Mouse (Mus musculus) forebrain, embryonic 12.5 days (tissue): Measurements from ENCODE around the gene Slc29a2. TPM values are rescaled to one million over a fixed set of nuclear protein-coding genes. Genes with fewer than 3 reads are reported as not detected.

Experiments used
- ATAC-seq: fragments of 200-750 bp; cut with Nextera tagmentation; 2 replicates; pipeline ENCODE4 v1.8.0; 2017; ENCODE audit warnings: moderate TSS enrichment; ENCODE audit not compliant: low FRiP score
- H3K27ac ChIP-seq: fragments of 300-500 bp; sonication (generic); 2 replicates; pipeline ENCODE4 v1.5.1; 2016; ENCODE audit warnings: mild to moderate bottlenecking
- H3K27me3 ChIP-seq: fragments of 300-500 bp; sonication (generic); 2 replicates; pipeline ENCODE4 v1.6.1; 2016; ENCODE audit warnings: mild to moderate bottlenecking
- H3K36me3 ChIP-seq: fragments of 300-500 bp; sonication (generic); replicated peaks from 2 replicates; pipeline ENCODE4 v1.6.1; 2016; ENCODE audit warnings: mild to moderate bottlenecking
- H3K4me1 ChIP-seq: fragments of 300-500 bp; sonication (generic); 2 replicates; pipeline ENCODE4 v1.6.1; 2016
- H3K4me2 ChIP-seq: fragments of 300-500 bp; sonication (generic); 2 replicates; pipeline ENCODE4 v1.6.1; 2016; ENCODE audit warnings: mild to moderate bottlenecking, moderate library complexity
- H3K4me3 ChIP-seq: fragments of 300-500 bp; sonication (generic); replicated peaks from 2 replicates; pipeline ENCODE4 v1.5.1; 2016; ENCODE audit warnings: mild to moderate bottlenecking
- H3K9ac ChIP-seq: fragments of 300-500 bp; sonication (generic); 2 replicates; pipeline ENCODE4 v1.6.1; 2016; ENCODE audit warnings: mild to moderate bottlenecking
- H3K9me3 ChIP-seq: fragments of 300-500 bp; sonication (generic); 2 replicates; pipeline ENCODE4 v1.6.1; 2016
- WGBS: fragments of 180-500 bp; shearing (Covaris S2); methylation state at CpG from one replicate; pipeline ENCODE4 v1.1.7; 2016; 5-methylcytosine and 5-hydroxymethylcytosine counted together
- polyA plus RNA-seq: library from polyadenylated mRNA; unstranded; fragments of >200 nt; fragmentation: Nextera tagmentation; extraction: Ambion mirVana; gene quantifications from 2 replicates; pipeline ENCODE4 v1.2.1, GENCODE M21; 2016

Gene Slc29a2
- polyA plus RNA-seq, 1 experiment from 2014 or later = 7.2 TPM

GRCm38 (mm10) chr19:5051515-5051914 is 27.9 kb downstream of the Slc29a2 start:
- WGBS = 33% methylated on average over 3 of the region's 3 CpGs
- ATAC-seq = no peak
- peaks cover 32% of the 10 kb centered on the region for H3K36me3 ChIP-seq
- no peak overlapping the region for H3K27ac ChIP-seq
- H3K9me3 ChIP-seq = no peaks in the 10 kb centered on the region
- peaks cover 27% of the 10 kb centered on the region for H3K4me1 ChIP-seq
- peaks cover 48% of the 10 kb centered on the region for H3K27me3 ChIP-seq
- no peak overlapping the region for H3K4me2 ChIP-seq
- no peak overlapping the region for H3K4me3 ChIP-seq
- H3K9ac ChIP-seq = no peak overlapping the region

DNA sequence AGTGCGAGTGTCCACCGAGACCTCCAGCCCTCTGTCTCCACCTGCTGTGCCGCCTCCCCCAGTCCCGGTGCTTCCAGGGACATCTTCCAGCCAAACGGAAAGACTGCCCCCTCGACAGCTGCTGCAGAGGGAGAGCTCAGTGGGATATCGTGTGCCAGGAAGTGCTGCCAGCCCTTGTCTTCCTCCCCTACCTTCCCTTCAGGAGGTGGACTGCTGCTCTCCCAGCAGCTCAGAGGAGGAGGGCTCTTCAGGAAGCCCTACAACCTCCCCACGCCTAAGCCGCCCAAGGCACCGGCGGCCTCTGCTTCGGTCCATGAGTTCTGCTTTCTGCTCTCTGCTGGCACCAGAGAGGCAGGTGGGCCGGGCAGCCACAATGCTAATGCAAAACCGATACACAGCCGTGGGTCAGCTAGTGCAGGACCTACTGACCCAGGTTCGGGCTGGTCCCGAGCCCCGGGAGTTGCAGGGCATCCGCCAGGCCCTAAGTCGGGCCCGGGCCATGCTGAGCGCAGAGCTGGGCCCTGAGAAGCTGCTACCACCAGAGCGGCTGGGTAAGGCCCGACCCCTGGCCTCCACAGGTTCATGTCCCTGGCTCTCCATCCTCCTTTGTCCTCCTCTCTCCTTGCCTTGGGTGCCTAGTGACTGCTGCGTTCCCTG is 28.6 kb downstream of the Slc29a2 start:
- no peak for ATAC-seq
- Histone ChIP-seq H3K9me3 (no peaks in the 10 kb centered on the region), H3K27ac (no peak overlapping the region), H3K9ac (no peak overlapping the region), H3K36me3 (peaks cover 24% of the 10 kb centered on the region), H3K4me3 (no peak overlapping the region; the same call in 1 of the 2 replicates), H3K27me3 (peaks cover 51% of the 10 kb centered on the region), H3K4me2 (no peak overlapping the region), H3K4me1 (peaks cover 29% of the 10 kb centered on the region)
- WGBS = 36% methylated on average over 25 of the region's 25 CpGs

- no peak overlapping the region for H3K27ac ChIP-seq
- H3K4me1 ChIP-seq = peaks cover 30% of the 10 kb centered on the region
- 63% methylated on average over 17 of the region's 17 CpGs for WGBS
- H3K9ac ChIP-seq = no peak overlapping the region
- ATAC-seq = no peak
- H3K36me3 ChIP-seq = peaks cover 19% of the 10 kb centered on the region
- no peaks in the 10 kb centered on the region for H3K9me3 ChIP-seq
- H3K27me3 ChIP-seq = peaks cover 55% of the 10 kb centered on the region
- H3K4me3 ChIP-seq = no peak overlapping the region
- H3K4me2 ChIP-seq = no peak overlapping the region
Measured at GRCm38 (mm10) chr19:5052853-5053252, 29.2 kb downstream of the Slc29a2 start.

GRCm38 (mm10) chr19:5053909-5054308 is 30.2 kb downstream of the Slc29a2 start:
- H3K27ac ChIP-seq = no peak overlapping the region
- H3K27me3 ChIP-seq = peaks cover 61% of the 10 kb centered on the region
- H3K4me1 ChIP-seq = peaks cover 40% of the 10 kb centered on the region
- no peak overlapping the region for H3K4me2 ChIP-seq
- peaks cover 9% of the 10 kb centered on the region for H3K36me3 ChIP-seq
- no peak overlapping the region for H3K4me3 ChIP-seq
- no peak overlapping the region for H3K9ac ChIP-seq
- WGBS = 23% methylated on average over 9 of the region's 9 CpGs
- no peak for ATAC-seq
- no peaks in the 10 kb centered on the region for H3K9me3 ChIP-seq

GRCm38 (mm10) chr19:5056251-5056650 is 32.6 kb downstream of the Slc29a2 start:
- no peak overlapping the region for H3K4me2 ChIP-seq
- no peak overlapping the region for H3K4me3 ChIP-seq
- ATAC-seq = peak; percentile 61
- no peak overlapping the region for H3K27ac ChIP-seq
- H3K36me3 ChIP-seq = no peaks in the 10 kb centered on the region
- WGBS = 7% methylated on average over 6 of the region's 6 CpGs
- H3K9me3 ChIP-seq = no peaks in the 10 kb centered on the region
- peaks cover 42% of the 10 kb centered on the region for H3K4me1 ChIP-seq
- peaks cover 46% of the 10 kb centered on the region for H3K27me3 ChIP-seq
- no peak overlapping the region for H3K9ac ChIP-seq

DNA sequence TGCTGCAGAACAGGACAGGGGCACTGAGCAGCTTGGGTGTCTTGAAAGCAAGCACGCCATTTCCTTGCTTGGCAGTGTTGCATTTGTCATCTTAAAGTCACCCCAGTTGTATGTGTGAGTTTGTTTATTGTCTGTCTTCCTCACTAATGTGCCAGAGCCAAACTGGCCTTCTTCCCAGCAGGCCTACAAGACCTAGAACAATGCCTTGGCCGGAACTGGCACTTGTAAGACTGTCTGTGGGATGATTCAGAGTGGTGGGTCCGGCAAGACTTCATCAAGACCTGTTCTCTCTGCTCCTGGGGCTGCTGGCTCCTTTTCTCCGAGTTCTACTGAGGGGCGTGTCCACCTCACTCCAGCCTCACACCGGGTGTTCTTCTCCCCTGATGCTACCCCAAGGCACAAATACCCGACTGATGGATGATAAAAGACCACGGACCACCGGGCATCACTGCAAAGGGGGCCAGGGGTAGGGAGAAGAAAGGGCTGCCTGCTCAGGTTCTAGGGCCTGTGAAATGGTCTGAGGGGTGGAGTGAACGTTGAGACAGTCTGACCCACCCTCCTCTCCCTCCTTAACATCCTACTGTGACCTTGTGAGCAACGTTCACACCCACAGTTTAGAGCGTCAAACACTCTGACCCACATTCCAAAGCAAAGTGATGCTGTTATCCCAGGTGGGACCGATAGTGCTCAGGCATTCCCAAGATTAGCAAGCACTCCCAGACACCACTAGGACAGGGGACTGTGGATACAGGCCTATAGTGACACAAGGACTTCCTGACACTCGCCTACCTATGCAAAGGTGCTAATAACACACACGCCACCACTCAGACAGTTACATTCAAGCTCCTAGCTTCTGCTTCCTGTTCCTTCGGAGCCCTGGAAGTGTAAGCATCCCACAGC is 34.5 kb downstream of the Slc29a2 start:
- no peak for ATAC-seq
- Histone ChIP-seq H3K9me3 (no peaks in the 10 kb centered on the region), H3K4me2 (no peak overlapping the region), H3K27ac (no peak overlapping the region), H3K4me3 (no peak overlapping the region), H3K27me3 (peaks cover 33% of the 10 kb centered on the region), H3K36me3 (no peaks in the 10 kb centered on the region), H3K4me1 (peaks cover 39% of the 10 kb centered on the region), H3K9ac (0 out of 2 replicates have a peak overlapping the region, but pooled peaks have one; percentile 25)
- WGBS = 24% methylated on average over 16 of the region's 16 CpGs

- Histone ChIP-seq H3K4me3 (no peak overlapping the region; the same call in 1 of the 2 replicates), H3K4me1 (peaks cover 39% of the 10 kb centered on the region), H3K4me2 (no peak overlapping the region), H3K9ac (peak overlapping the region; percentile 25; the same call in 1 of the 2 replicates), H3K27ac (no peak overlapping the region), H3K9me3 (no peaks in the 10 kb centered on the region), H3K27me3 (peaks cover 23% of the 10 kb centered on the region), H3K36me3 (no peaks in the 10 kb centered on the region)
- WGBS = 10% methylated on average over 10 of the region's 10 CpGs
- no peak for ATAC-seq
Measured at GRCm38 (mm10) chr19:5058801-5059771, 35.4 kb downstream of the Slc29a2 start.

DNA sequence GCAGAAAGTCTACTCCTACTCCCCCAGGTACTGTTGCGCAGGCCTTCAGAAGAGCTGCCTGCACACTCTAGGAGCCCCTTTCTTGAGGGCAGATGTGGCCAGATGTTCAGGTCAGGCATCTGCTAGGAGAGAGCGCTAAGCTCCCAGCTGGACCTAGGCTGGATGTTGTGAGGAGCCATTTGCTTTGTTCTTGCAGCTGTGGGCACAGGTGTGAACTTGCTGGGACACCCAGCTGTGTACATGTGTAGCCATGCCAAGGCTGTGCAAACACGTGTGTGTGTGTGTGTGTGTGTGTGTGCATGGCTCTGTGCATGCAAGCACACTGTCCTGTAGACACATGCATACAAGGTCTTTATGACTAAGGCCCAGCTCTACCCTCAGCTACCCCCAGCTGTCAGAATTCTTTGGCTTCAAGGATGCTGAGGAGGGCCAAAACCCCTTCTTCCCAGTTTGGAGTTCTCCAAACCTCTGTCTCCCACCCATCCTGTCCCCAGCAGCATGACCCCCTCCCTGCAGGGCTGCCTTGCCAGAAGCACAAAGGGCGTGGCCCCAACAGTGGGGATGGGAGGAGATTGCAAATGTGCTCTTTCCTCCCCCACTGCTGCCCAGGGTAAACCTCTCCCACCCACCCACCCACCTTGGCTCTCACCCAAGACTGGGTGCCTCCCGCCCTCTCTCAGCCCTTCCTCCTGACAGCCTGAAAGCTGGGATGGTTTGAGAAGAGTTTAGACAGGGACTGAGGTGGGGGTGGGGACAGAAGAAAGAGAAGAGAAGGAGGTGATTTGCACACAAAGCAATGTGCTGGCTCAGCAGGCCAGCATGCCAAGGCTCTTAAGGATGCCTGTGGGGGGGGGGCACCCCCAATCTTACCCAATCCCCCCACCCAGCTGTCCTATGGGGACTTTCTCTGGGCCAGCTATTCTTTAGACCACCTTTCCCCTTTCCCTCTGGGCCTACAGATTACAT is 37.0 kb downstream of the Slc29a2 start:
- ATAC-seq = no peak
- Histone ChIP-seq H3K9ac (peak overlapping the region; percentile 21; the same call in 1 of the 2 replicates), H3K36me3 (no peaks in the 10 kb centered on the region), H3K27ac (no peak overlapping the region), H3K27me3 (peaks cover 32% of the 10 kb centered on the region), H3K4me1 (peaks cover 39% of the 10 kb centered on the region), H3K4me2 (no peak overlapping the region), H3K4me3 (no peak overlapping the region), H3K9me3 (no peaks in the 10 kb centered on the region)
- 40% methylated on average over 5 of the region's 5 CpGs for WGBS

- Histone ChIP-seq H3K27me3 (peaks cover 40% of the 10 kb centered on the region), H3K36me3 (no peaks in the 10 kb centered on the region), H3K4me3 (no peak overlapping the region), H3K4me2 (no peak overlapping the region), H3K4me1 (peaks cover 33% of the 10 kb centered on the region), H3K27ac (no peak overlapping the region), H3K9me3 (no peaks in the 10 kb centered on the region), H3K9ac (no peak overlapping the region)
- no peak for ATAC-seq
- 81% methylated on average over 5 of the region's 5 CpGs for WGBS
Measured at GRCm38 (mm10) chr19:5062041-5062440, 38.4 kb downstream of the Slc29a2 start.

DNA sequence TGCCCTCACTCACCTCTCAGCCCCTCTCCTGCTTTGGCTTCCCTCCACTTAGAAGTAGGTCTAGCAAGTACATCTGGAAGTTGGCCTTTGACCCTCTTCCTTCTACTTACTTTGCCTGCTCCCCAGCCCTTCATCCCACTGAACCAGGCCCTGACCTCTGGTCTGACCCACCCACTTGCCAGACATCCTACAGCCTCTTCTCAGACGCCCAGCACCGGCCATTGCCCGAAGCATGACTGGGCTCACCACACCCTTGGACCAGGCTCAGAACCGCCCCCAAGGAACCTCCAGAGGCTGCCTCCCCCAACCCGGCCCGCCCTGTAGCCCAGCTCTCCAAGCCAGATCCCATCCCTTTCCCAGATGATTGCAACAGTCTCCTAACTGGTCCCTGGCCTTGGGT is 38.8 kb downstream of the Slc29a2 start:
- WGBS = 92% methylated on average over 6 of the region's 6 CpGs
- ATAC-seq = no peak
- H3K27me3 ChIP-seq = peaks cover 44% of the 10 kb centered on the region
- no peak overlapping the region for H3K4me3 ChIP-seq
- no peaks in the 10 kb centered on the region for H3K9me3 ChIP-seq
- no peak overlapping the region for H3K4me2 ChIP-seq
- H3K4me1 ChIP-seq = peaks cover 37% of the 10 kb centered on the region
- no peak overlapping the region for H3K27ac ChIP-seq
- no peak overlapping the region for H3K9ac ChIP-seq
- no peaks in the 10 kb centered on the region for H3K36me3 ChIP-seq

DNA sequence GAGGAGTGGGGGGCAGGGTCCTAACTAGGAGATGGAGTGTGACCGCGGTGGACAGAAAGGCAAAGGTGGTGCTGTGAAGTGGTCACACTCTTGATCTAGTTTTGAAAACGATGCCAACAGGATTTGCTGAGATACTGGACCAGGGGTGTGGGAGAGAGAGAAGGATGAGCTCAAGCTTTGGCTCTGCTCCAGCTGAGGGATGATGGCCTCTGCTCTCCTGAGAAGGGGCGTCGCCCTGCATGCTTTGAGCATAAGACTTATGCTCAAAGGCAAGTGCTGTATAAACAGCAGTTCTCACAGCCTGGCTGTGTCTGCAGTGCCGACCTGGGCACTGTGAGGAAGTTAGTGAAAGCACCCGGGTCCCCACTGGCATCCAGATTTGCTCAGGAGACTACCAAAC is 41.4 kb downstream of the Slc29a2 start:
- Histone ChIP-seq H3K27me3 (peaks cover 60% of the 10 kb centered on the region), H3K27ac (no peak overlapping the region), H3K4me3 (no peak overlapping the region), H3K4me2 (no peak overlapping the region), H3K36me3 (no peaks in the 10 kb centered on the region), H3K9ac (no peak overlapping the region), H3K9me3 (no peaks in the 10 kb centered on the region), H3K4me1 (peaks cover 37% of the 10 kb centered on the region)
- ATAC-seq = no peak
- WGBS = 73% methylated on average over 7 of the region's 7 CpGs
